Mouse (Mus musculus): ENCODE results near the gene Bdnf.

The Bdnf gene

DNA sequence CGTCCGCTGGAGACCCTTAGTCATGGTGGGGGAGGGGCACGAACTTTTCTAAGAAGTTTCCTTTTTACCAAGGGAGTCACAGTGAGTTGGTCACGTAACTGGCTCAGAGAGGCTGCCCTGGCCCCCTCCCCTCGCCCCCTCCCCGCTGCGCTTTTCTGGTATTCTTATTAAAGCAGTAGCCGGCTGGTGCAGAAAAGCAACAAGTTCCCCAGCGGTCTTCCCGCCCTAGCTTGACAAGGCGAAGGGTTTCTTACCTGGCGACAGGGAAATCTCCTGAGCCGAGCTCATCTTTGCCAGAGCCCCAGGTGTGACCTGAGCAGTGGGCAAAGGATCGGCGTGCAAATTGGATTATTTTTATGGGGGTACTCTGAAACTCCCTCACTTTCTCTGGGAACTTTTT, at the start of gene Bdnf:
Bdnf (plus strand) TSS at position 169 of the 400 bp plus-strand sequence.
- no peak for DNase-seq (ENCODE audit: low spot score in 2 of 2)

DNA sequence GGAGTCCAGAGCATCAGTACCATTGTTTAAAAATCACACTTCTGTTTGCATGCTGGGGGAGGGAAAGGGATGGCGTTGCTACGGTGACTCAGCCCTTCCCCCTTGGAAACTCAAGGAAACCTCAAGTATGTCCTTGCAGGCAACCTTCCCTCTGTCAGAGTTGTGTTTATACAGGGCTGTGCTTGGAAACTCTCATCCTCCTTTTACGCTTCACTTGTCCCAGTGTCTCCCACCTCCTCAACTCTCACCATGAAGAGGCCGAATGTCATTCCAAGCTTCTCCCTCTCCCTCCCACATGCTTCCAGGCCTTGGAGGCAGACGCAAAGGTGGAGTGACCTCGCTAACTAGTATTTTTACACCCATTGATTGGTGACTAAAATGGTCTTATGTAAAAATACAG, 47.6 kb upstream of the Bdnf start:
- DNase-seq (ENCODE audit: low spot score in 2 of 2) = no peak

DNA sequence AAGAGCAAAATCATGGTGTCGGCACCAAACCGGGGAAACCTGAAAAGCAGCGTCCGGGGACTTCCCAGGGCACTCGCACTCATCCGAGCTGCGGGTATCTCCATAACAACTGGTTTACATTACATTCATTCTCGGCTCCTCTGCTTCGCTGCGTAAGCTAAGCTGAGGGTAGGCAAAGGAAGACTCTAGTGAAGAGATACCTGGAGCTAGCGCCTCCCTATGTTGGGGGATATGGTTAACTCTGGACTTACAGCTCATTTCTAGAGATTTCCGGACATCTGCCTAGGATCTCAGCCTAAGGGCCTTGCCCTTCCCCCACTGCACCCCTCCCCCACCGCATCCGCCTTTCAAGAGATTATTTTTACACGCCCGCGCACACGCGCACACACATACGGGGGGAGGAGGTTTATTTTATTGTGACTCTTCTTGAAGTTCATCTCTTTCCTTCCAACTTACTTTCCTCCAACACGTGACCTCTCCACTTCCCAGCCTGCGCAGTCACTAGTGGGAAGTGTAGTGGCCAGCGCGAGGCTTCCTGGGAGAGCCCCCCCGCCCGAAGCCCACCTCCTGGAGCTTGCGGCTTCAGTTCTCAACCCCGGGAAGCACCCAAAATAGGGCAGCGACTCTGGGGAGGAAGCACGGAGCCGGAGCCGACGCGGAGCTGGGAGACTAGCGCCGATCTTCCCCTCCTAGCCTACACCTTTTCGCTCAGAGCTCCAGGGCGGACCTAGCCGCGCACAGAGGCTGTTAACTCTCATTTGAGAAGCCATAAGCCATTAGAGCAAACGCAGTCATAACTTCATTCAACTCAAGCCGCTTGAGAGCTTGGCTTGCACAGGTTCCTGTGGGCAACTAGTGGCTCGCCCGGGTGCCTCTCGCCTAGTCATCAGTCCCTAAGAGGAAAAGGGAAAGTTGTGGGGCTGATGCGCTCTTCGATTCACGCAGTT, 718 bp upstream of the Bdnf start:
- no peak for DNase-seq (ENCODE audit: low spot score in 2 of 2)

DNA sequence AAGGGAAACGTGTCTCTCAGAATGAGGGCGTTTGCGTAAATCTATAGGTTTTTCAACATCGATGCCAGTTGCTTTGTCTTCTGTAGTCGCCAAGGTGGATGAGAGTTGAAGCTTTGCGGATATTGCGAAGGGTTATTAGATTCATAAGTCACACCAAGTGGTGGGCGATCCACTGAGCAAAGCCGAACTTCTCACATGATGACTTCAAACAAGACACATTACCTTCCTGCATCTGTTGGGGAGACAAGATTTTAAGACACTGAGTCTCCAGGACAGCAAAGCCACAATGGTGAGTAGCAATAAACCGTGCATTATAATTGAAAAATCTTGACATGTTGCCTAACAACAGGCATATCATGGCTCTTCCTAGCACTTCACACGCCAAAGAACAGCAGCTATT, 551 bp downstream of the Bdnf start:
- DNase-seq (ENCODE audit: low spot score in 2 of 2) = no peak

DNA sequence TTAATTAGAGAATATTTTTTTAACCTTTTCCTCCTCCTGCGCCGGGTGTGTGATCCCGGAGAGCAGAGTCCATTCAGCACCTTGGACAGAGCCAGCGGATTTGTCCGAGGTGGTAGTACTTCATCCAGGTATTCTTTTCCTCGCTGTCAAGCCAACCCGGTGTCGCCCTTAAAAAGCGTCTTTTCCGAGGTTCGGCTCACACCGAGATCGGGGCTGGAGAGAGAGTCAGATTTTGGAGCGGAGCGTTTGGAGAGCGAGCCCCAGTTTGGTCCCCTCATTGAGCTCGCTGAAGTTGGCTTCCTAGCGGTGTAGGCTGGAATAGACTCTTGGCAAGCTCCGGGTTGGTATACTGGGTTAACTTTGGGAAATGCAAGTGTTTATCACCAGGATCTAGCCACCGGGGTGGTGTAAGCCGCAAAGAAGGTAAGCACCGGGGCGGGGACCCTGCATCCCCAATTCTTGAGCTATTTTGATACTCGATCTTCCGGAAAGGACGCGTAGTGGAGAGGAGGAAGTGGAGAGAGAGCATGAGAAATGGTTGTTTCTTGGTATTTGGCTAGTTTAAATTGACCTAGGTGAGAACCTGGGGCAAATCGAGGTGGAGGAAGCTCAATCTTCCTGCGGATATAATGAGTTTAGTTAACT, 1.6 kb downstream of the Bdnf start:
- no peak for DNase-seq (ENCODE audit: low spot score in 2 of 2)

DNA sequence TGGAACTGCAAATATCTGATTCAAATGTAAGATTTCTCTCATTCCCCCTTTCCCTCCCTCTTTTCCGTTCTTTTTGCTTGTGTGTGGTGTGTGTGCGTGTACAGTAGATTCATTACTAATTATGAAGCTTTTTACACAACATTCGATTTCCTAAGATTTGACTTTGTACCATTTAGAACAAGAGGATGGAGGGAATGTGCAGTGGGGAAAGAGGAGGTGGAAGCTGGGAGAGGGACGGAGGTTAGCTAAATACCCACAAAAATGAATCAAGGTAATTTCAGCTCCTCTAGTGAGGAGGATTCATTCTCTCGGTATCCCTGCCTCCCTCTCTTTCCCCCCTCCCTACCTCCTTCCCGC, 2.1 kb downstream of the Bdnf start:
- DNase-seq (ENCODE audit: low spot score in 2 of 2) = no peak

DNA sequence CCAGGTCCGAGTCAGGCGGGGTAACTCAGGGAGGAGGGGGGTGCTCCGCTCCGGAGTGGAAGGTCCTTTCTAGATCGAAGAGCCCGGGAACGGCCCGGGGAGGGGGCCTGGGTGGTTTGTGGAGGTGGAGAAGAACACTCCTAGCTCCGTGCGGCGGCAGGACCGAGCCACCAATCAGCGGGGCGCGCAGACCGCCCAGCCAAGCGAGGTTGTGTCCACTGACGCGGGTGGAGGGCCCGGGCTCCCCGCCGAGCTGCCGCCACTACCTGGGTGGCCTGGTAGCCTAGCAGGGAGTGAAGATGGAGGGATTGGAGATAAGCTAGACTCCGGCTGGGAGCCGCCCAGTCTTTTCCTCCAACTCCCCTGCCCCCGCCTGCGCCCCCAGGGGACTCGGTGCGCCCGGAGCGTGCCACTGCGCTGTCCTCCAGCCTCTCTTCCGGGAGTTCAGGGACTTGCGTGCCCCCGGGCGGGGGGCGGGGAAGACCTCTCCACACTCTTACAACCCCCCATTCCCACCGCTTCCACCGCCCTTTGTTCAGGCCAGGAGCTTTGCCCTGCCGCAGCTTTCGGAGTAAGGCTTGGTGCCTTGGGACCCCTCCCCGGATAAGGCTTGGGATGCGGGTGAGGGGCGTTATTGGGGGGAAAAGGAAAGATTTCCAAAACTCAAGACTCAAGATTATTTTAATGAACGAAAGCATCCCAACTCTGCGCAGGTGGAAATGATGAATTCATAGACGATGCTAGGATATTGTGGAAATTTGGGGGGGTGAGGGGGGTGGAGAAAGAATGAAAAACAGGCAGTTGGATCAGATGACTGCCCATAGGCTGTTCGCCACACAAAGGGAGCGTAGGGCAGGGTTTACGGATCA, 3.0 kb downstream of the Bdnf start:
- no peak for DNase-seq (ENCODE audit: low spot score in 2 of 2)

DNA sequence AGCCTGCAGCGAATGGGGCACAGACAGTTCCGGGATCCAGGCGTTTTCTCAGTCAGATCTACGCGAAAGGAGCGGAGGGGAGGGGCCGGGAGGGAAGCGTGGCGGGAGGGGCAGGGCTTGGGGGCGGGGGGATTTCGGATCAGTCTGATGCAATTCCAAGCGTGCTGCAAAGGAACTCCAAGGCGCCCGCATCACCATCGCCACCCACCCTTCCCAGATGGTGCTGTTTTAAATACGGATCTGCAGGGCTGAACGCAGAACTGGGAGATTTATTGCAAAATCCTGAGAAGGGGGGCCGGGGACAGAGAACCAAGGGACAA, 3.5 kb downstream of the Bdnf start:
- DNase-seq (ENCODE audit: low spot score in 2 of 2) = no peak

DNA sequence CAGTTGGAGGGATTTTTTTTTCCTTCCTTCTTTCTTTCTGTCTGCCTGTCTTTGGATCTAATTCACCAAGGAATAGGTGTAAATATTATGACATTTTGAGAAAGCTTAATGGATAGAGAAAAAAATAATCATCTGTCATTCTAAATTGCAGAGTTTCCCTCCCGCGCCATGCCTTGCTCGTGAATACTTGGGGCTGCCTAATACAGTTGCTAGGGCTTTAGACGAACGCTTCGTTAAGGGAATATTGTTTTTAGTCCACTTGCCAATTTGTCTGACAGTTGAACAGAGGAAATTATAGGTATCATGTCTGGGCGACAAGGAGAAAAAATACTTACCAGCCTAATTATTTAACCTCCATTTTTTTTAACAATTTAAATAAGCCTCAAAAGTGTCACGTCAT, 4.0 kb downstream of the Bdnf start:
- DNase-seq (ENCODE audit: low spot score in 2 of 2) = no peak

DNA sequence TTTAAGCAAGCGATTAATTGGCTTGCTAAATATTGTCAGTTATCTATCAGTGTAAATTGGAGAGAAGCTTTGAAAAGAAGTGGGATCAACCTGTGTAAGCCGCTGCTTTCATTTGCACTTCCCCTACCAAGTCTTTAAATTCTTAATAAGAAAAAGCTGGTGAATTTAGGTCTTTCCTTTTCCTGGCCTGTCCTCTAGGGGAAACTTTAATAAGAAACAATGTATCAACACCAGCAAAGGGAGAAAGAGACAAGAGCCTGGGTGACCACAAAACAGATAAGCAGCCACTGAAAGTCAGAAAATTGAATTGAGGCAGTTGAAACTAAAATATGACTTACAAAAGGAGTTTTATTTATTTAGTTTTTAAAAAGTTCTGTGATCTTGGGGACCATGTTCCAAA, 4.9 kb downstream of the Bdnf start:
- DNase-seq (ENCODE audit: low spot score in 2 of 2) = no peak

DNA sequence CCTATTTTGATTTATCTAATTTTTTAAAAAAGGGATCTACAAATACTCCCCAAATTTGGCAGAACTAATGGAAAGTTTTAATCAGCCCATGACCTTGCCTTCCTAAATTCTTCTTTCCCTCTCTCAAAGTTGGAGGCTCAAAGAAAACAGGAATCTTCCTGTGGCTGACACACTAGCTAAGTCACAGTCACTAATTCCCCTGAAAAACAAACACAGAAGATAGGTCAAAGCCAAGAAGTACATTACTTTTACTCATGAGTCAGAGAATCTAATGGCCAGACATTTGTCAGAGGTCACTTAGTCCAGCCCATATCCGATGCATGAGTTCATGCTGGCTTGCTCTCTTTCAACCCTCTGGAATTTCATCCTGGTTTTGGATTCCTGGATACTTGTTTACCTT, 6.6 kb downstream of the Bdnf start:
- DNase-seq (ENCODE audit: low spot score in 2 of 2) = no peak

DNA sequence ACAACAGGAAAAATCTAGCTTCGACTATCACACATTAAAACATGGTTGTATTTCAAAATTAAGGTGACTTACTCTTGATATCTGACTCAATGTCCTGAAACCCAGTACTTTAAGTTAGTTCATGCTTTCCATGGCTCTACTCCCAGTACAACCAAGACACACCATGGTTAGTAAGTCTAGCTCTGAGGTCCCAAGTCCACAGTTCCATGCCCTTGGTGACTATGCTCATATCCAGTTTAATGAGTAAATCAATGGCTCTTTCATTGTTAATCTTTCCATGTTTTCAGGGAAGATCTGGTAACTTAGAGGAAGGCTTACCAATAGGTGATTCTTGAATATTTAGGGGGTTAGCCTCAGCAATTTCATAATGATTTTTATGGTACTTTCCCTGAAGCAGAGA, 14.2 kb downstream of the Bdnf start:
- no peak for DNase-seq (ENCODE audit: low spot score in 2 of 2)

DNA sequence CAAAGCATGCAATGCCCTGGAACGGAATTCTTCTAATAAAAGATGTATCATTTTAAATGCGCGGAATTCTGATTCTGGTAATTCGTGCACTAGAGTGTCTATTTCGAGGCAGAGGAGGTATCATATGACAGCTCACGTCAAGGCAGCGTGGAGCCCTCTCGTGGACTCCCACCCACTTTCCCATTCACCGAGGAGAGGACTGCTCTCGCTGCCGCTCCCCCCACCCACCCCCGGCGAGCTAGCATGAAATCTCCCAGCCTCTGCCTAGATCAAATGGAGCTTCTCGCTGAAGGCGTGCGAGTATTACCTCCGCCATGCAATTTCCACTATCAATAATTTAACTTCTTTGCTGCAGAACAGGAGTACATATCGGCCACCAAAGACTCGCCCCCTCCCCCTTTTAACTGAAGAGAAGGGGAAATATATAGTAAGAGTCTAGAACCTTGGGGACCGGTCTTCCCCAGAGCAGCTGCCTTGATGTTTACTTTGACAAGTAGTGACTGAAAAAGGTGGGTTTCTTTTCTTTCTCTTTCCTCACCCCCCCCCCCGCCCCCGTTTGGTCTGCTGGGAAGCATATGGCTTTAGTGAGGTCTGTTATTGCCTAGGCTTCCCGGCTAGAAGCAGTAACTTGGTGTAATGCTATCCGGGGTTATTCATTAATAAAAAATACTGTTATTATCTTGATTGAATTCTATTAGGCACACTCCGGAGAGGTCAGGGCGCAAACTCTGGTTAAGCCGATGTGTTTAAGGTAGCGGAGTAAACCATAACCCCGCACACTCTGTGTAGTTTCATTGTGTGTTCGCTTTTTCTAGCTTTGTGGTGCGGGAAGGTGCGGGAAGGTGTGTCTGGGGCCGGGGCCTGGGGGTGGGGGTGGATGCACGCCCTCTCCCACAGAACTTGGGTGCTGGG, 18.0 kb downstream of the Bdnf start:
- no peak for DNase-seq (ENCODE audit: low spot score in 2 of 2)

DNA sequence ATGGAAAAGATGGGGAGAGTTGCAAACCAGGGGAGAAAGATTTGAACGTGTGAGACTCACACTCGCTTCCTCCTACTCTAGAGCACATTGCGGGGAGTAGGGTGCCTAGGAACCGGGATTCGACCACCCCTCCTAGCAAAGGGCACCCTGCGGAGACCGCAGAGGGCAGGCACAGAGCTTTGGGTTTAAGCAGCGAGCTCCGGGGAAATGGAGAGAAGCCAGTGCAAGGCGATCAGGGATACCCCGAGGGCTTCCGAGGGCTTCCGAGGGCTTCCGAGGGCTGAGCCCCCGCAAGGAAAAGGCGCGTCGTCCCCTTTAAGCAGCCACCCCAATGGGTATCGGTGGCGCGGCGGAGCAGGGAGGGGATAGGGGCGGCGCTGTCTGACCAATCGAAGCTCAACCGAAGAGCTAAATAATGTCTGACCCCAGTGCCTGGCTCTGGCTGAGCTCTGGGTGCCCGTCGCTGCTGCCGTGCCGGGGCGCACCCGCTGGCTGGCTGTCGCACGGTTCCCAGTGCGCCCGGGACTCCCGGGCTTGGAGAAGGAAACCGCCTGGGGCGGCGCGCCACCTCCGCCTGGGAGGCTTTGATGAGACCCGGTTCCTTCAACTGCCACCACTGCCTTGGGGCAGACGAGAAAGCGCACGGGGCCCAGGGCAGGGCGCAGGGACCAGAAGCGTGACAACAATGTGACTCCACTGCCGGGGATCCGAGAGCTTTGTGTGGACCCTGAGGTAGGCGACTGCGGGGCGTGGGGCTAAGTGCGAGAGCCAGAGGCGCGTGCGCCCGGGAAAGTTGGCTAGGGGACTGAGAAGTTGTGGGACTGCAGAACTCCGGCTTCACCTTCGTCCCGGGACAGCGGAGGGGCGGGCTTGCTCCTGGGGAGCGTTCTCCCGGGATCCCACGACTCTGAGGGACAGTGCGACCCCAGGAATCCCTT, 18.9 kb downstream of the Bdnf start:
- no peak for DNase-seq (ENCODE audit: low spot score in 2 of 2)

DNA sequence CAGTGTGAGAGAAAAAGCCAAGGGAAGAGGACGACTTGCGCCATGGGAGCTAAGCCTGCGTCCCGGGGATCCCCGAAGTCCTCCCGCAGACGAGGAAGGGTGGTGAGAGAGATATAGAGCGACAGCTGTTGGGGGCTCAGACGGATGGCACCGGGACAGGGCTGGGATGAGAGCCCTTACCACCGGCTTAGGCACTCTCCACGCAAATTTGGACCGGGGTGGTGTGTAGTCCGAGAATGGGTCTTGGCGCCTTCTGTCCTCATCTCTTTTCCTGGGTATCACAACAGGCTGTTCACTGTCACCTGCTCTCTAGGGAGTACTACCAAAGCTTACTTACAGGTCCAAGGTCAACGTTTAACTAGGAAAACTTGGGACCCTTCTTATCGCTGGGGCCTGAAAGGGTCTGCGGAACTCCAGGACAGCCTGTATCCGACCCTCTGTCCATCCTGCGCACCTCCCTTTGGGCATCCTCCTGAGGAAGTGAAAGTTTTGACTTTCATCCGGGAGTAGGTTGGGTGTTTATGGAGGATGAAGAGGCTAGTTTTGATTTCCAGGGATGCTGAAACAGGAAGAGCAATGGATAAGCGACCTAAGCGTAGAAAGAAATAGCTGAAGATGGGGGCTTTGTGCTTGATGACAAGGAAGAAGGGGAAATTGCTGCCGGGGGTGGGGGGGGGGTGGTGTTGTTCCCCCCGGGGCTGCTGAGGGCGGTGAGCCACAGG, 19.8 kb downstream of the Bdnf start:
- DNase-seq (ENCODE audit: low spot score in 2 of 2) = no peak

DNA sequence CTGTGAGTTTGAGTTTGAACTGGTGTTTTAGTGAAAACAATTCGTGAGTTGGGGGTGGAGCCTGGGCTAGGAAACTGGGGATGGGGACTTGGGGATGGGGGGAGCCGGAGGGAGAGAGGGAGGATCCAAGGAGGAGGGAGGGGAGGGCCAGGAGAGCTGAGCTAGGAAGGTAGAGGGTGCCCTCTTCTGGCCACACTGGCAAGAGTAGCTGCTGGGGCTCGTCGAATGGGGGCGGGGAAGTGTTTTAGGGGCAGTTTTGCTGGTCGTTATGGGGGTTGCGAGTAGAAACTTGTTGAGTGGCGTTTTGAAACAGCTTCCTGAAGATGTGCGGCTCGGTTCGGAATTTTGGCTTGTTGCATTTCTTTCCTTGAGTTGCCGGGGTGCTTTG, 20.3 kb downstream of the Bdnf start:
- DNase-seq (ENCODE audit: low spot score in 2 of 2) = no peak

DNA sequence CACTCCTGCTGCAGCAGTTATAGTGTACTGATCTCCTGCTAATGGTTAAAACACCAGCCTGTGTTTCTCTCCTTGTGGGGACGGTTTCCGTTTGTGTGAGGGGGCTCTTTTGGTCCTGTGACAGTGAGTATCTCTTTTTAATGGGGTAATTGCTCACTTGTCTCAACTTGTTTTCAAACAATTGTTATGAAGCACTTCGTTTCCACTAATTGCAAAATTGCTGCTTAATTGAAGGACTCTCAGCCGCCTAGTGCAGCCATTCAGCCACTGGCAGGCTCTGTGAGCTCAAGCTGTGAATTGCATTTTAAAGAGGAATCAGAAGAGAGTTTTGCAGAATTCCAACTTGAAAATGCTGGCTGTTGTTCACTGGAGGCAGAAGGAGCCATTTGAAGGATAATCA, 22.7 kb downstream of the Bdnf start:
- DNase-seq (ENCODE audit: low spot score in 2 of 2) = no peak

DNA sequence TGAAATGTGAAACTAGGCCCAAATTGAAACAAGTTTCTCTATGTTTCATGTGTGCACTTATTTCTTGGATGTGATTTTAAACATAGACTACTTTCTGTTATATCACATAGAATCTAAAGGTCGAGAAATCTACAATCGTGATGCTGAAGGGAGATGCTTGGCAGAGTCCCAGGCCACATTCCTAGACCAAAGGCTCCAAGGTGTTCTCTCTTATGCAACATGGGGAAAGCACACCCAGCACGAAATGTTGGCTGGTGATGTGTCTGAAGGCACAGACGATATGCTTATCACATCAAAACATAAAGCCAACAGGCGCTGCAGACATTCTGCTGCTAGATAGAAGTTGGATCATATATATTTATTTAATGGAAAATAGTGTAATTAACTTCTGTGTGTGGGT, 25.8 kb downstream of the Bdnf start:
- no peak for DNase-seq (ENCODE audit: low spot score in 2 of 2)

DNA sequence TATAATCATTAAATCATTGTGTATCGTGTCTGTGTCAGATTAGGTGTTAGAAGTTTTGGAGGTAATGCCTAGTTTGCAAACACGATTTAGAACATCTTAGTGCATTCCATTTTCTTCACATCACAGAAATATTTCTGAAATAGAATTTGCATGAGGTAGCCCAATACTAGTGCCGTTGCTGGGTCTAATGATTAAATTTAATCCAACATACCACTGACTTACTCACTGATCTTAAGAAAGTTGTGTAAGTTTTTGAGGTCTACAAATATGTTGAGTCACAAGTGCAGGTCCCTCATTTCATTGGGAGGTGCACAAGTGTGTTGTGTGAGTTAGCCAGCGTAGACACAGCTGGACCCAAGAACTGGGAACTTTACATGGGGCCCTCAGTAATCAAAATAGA, 29.1 kb downstream of the Bdnf start:
- no peak for DNase-seq (ENCODE audit: low spot score in 2 of 2)

DNA sequence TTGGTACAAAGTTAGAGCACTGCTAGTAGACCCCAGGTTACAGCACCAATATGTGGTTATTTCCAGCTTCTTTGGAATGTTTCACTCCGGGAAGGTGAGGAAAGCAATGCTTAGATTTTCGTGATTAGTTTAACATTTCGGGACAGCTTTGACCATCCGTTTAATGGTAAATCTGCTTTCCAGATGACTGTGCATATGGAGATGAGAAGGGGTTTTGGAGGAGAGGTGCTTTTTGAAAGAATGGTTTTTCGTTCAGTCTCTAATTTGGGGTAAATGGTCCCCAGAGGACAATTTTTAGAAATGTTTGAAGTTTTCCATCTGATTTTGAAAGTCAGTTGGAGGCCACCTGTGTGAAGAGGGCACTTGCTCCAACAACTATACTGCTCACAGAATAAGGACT, 29.6 kb downstream of the Bdnf start:
- DNase-seq (ENCODE audit: low spot score in 2 of 2) = no peak

All from spleen, postnatal 14 days (tissue).